Mouse (Mus musculus): ENCODE measurements around the gene Lamc2.

DNA sequence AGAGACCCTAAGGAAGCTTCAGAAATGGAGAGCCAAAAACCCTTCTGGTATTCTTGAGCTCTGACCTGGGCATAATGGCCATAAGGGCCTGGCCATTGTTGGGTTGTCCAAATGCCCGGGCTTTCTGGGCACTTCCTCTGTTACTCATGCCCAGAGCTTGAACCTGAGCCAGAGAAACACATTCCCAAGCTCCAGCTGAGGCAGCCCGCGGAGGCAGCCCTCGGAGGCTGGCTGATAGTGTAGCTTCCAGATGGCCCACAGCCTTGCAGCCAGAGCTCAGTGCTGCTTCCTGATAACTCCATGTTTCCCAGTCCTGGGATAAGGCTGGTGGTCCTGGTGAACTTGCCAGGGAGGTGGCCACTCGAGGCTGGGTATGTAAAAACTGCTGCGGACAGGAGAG, 102.1 kb downstream of the Lamc2 start:
- TF ChIP-seq CTCF (IDR thresholded peaks at IDR 0.05; ENCODE audit: low read depth, low read length) (no peak), POLR2A (IDR thresholded peaks at IDR 0.05; ENCODE audit: extremely low read depth, insufficient read depth, low read length) (no peak)
